ENCODE assay signal across 8 mouse cellular contexts in genomic region chr17:22225422-22226012, GRCm38 (mm10). TPM values are rescaled to one million over a fixed set of nuclear protein-coding genes. Genes with fewer than 3 reads are reported as not detected.
DNase-seq lines count a peak whose midpoint lies in the region; ATAC-seq lines count a peak whose summit lies in the region.
"Not testable (repeated sequence)": the region's sequence is repeated elsewhere in the genome, so short reads cannot be mapped to it uniquely, and the experiment has no call there.

Zfp994 (minus strand) TSS chr17:22225616.

- peak within 1 kb of the TSS; percentile 54 for H3K4me2 ChIP-seq in intestine, embryonic 14.5 days (ENCODE audit: low read length)

- H3K9me3 ChIP-seq in intestine, embryonic 14.5 days (ENCODE audit: control insufficient read depth, low read length): not testable (repeated sequence)

- peak within 1 kb of the TSS; percentile 46 for H3K4me3 ChIP-seq in intestine, embryonic 14.5 days (ENCODE audit: low read depth, low read length)

- H3K27ac ChIP-seq in intestine, embryonic 14.5 days (ENCODE audit: low read depth): not testable (repeated sequence)

- H3K27me3 ChIP-seq in intestine, embryonic 14.5 days (replicated peaks; ENCODE audit: control insufficient read depth, insufficient read depth, low read length): not testable (repeated sequence)

- not testable (repeated sequence) for H3K36me3 ChIP-seq in intestine, embryonic 14.5 days (ENCODE audit: control insufficient read depth, insufficient read depth, low read length)

- 0% methylated on average over 23 of the region's 23 CpGs for WGBS in intestine, embryonic 14.5 days

- ATAC-seq in intestine, embryonic 14.5 days (replicated peaks; ENCODE audit: low FRiP score, low TSS enrichment, low read depth): peak; percentile 99

- intact Hi-C loops in left cerebral cortex, postnatal 14 days (cut with DNase I): loop anchor here (10.0 kb wide), 1 partner anchor 89 kb away; the partner anchor contains the start of gene CT030661.1

- DNase-seq in adrenal gland, adult 18-20 months (ENCODE audit: low spot score in 2 of 2): peak; percentile 82 to 90
- DNase-seq in embryo, embryonic 11 days: peak; percentile 96
- DNase-seq in gastrocnemius, postnatal 25 days: peak; percentile 89
- DNase-seq in intestine, embryonic 14.5 days (ENCODE audit: low spot score): peak; percentile 94
- peak; percentile 98 to 99 for DNase-seq in left cerebral cortex, postnatal 14 days (ENCODE audit: low spot score in 2 of 2)
- DNase-seq in mesoderm, embryonic 11.5 days (ENCODE audit: low read depth, low spot score): peak; percentile 96
- DNase-seq in right cerebral cortex, postnatal 36 days (ENCODE audit: low spot score in 2 of 2): peak; percentile 94 to 98
- peak; percentile 92 for DNase-seq in yolk sac, embryonic 10.5 days (ENCODE audit: low spot score)

- not testable (repeated sequence) for H3K4me1 ChIP-seq in intestine, embryonic 14.5 days (replicated peaks; ENCODE audit: control insufficient read depth, insufficient read depth, low read length)

- peak within 1 kb of the TSS; percentile 46; the same call in 1 of the 2 replicates for H3K9ac ChIP-seq in intestine, embryonic 14.5 days (ENCODE audit: low read length)

RNA-seq across cellular contexts. Expression of gene Zfp994, which starts in this region (rescaled TPM):
- total RNA-seq in adrenal gland, adult 18-20 months (2021): 1 to 10 TPM; 3.1 to 3.3 TPM
- 1 to 10 TPM; 1.7 to 1.9 TPM for total RNA-seq in gastrocnemius, postnatal 25 days (2021)
- 3.2 and 4.0 TPM in 2 replicates for polyA plus RNA-seq in intestine, embryonic 14.5 days (2014; fragmentation: Nextera tagmentation; extraction: Ambion mirVana)
- 1 to 10 TPM; 5.0 TPM for total RNA-seq in left cerebral cortex, postnatal 14 days (2021)
